Comparison of ENCODE assay signal across 23 mouse cellular contexts in the genomic region with DNA sequence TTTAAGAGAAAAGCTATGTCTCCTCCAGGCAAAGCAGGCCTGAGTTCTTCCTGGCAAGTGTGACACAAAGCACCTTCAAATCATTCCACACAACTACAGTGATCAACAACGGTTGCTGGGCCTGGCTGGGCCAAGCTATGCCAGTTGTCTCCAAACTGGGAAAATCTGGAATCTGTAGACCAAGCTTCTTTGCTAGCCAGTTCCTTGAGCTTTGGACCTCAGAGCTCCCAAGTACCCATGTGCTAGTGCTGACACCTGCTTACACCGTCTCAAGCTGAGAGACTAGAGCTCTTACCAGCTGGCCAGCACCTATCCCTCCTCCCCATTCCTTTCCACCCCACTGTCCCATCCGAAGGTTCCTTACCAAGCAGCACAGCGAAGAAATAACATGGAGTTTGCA. TPM values are rescaled to one million over a fixed set of nuclear protein-coding genes. Genes with fewer than 3 reads are reported as not detected.
DNase-seq lines count a peak whose midpoint lies in the region; ATAC-seq lines count a peak whose summit lies in the region.
"Had no signal": no experiment of that assay in that cellular context is flagged by ENCODE, and none has a peak within 500 bp of the region (broad histone marks: within the 10 kb centered on the region; RNA-seq: fewer than 3 reads in every experiment).

No protein-coding gene starts in this region.

- 88% methylated on average over 4 of the region's 4 CpGs for WGBS in kidney, embryonic 16.5 days
- WGBS in kidney, embryonic 14.5 days: 82% methylated on average over 4 of the region's 4 CpGs

- H3K36me3 ChIP-seq in kidney, embryonic 16.5 days (ENCODE audit: insufficient read depth, low read length): 0 out of 2 replicates have a peak, but pooled peaks cover 3% of the 10 kb centered on the region
- H3K36me3 ChIP-seq in kidney, embryonic 14.5 days (ENCODE audit: control insufficient read depth, insufficient read depth, low read length): no peaks in the 10 kb centered on the region
- H3K36me3 ChIP-seq: embryonic facial prominence, embryonic 10.5 days; embryonic facial prominence, embryonic 13.5 days; forebrain, embryonic 12.5 days; forebrain, embryonic 15.5 days; heart, embryonic 13.5 days had no signal

- ATAC-seq in kidney, embryonic 16.5 days (ENCODE audit: low FRiP score, low TSS enrichment): no peak
- no peak for ATAC-seq in kidney, embryonic 14.5 days (ENCODE audit: low FRiP score, low TSS enrichment)
- ATAC-seq: CD4-positive, CD25-positive, alpha-beta regulatory T cell, adult 4 months; forebrain, embryonic 15.5 days had no signal

- H3K9ac ChIP-seq in kidney, embryonic 16.5 days (replicated peaks; ENCODE audit: low read length): no peak overlapping the region
- no peak overlapping the region for H3K9ac ChIP-seq in kidney, embryonic 14.5 days (ENCODE audit: low read depth, low read length)
- H3K9ac ChIP-seq: embryonic facial prominence, embryonic 13.5 days; forebrain, embryonic 12.5 days; forebrain, embryonic 15.5 days; heart, embryonic 13.5 days; hindbrain, embryonic 12.5 days; hindbrain, embryonic 15.5 days had no signal

- peak; percentile 66 for DNase-seq in kidney, adult 11 months
- peak; percentile 60 to 61 for DNase-seq in kidney, adult 8-10 months
- DNase-seq in kidney, postnatal 10 days: peak; percentile 21
- DNase-seq in kidney, postnatal 36 days: peak; percentile 51 to 75
- no peak for DNase-seq in lung, adult 18-20 months
- DNase-seq in left cerebral cortex, adult 11 months (ENCODE audit: low spot score): no peak
- DNase-seq: adrenal gland, adult 2 months; cerebellum, adult 11-12 months; cerebellum, adult 8-10 months; cerebellum, postnatal 36 days; embryo, embryonic 11 days; gastrocnemius, postnatal 36 days had no signal

- no peak overlapping the region for H3K4me3 ChIP-seq in kidney, embryonic 16.5 days (ENCODE audit: low read length)
- no peak overlapping the region for H3K4me3 ChIP-seq in kidney, embryonic 14.5 days (ENCODE audit: low read length)
- H3K4me3 ChIP-seq: embryonic facial prominence, embryonic 10.5 days; embryonic facial prominence, embryonic 13.5 days; erythroblast, embryonic 14.5 days; forebrain, embryonic 12.5 days; forebrain, embryonic 15.5 days; heart, embryonic 13.5 days; hindbrain, embryonic 12.5 days; hindbrain, embryonic 15.5 days had no signal

- H3K4me2 ChIP-seq in kidney, embryonic 16.5 days (replicated peaks; ENCODE audit: low read depth, low read length): no peak overlapping the region
- no peak overlapping the region for H3K4me2 ChIP-seq in kidney, embryonic 14.5 days (replicated peaks; ENCODE audit: low read depth, low read length)
- H3K4me2 ChIP-seq: embryonic facial prominence, embryonic 13.5 days; forebrain, embryonic 12.5 days; forebrain, embryonic 15.5 days; heart, embryonic 13.5 days; hindbrain, embryonic 12.5 days; hindbrain, embryonic 15.5 days had no signal

- H3K27ac ChIP-seq in kidney, embryonic 16.5 days (ENCODE audit: low read length): no peak overlapping the region
- H3K27ac ChIP-seq in kidney, embryonic 14.5 days (ENCODE audit: low read depth, low read length): no peak overlapping the region
- H3K27ac ChIP-seq: embryonic facial prominence, embryonic 10.5 days; embryonic facial prominence, embryonic 13.5 days; forebrain, embryonic 12.5 days; forebrain, embryonic 15.5 days; heart, embryonic 13.5 days; hindbrain, embryonic 12.5 days; hindbrain, embryonic 15.5 days had no signal

- no peaks in the 10 kb centered on the region for H3K9me3 ChIP-seq in kidney, embryonic 16.5 days (ENCODE audit: low read length)
- H3K9me3 ChIP-seq in kidney, embryonic 14.5 days (ENCODE audit: control insufficient read depth, low read length): no peaks in the 10 kb centered on the region
- H3K9me3 ChIP-seq: embryonic facial prominence, embryonic 10.5 days; embryonic facial prominence, embryonic 13.5 days; forebrain, embryonic 12.5 days; forebrain, embryonic 15.5 days; heart, embryonic 13.5 days; hindbrain, embryonic 12.5 days; hindbrain, embryonic 15.5 days had no signal

- H3K27me3 ChIP-seq in kidney, embryonic 16.5 days (ENCODE audit: insufficient read depth, low read length): no peaks in the 10 kb centered on the region
- no peaks in the 10 kb centered on the region for H3K27me3 ChIP-seq in kidney, embryonic 14.5 days (ENCODE audit: control insufficient read depth, insufficient read depth, low read length)
- H3K27me3 ChIP-seq: embryonic facial prominence, embryonic 13.5 days; forebrain, embryonic 12.5 days; forebrain, embryonic 15.5 days; heart, embryonic 13.5 days; hindbrain, embryonic 12.5 days; hindbrain, embryonic 15.5 days had no signal

- peaks cover 8% of the 10 kb centered on the region for H3K4me1 ChIP-seq in kidney, embryonic 16.5 days (ENCODE audit: insufficient read depth, low read length)
- peaks cover 3% of the 10 kb centered on the region; the same call in 1 of the 2 replicates for H3K4me1 ChIP-seq in kidney, embryonic 14.5 days (ENCODE audit: control insufficient read depth, insufficient read depth, low read length)
- H3K4me1 ChIP-seq: forebrain, embryonic 12.5 days; forebrain, embryonic 15.5 days; hindbrain, embryonic 12.5 days; hindbrain, embryonic 15.5 days had no signal

RNA-seq across cellular contexts. Expression of a gene that starts 47.7 kb away (rescaled TPM):
- polyA plus RNA-seq in kidney, embryonic 16.5 days (2015; fragmentation: Nextera tagmentation; extraction: Ambion mirVana): 55.3 and 58.0 TPM in 2 replicates
- polyA plus RNA-seq in kidney, embryonic 14.5 days (2014; fragmentation: Nextera tagmentation; extraction: Ambion mirVana): 61.7 and 65.6 TPM in 2 replicates

Comparison
In these comparisons a context has a peak if more than half of its experiments do, and no peak if none do; other contexts are left out.
1. DNase-seq: peak in kidney, adult 11 months (single experiment), kidney, adult 8-10 months (2 of 2), kidney, postnatal 10 days (single experiment) and kidney, postnatal 36 days (2 of 2); none in lung, adult 18-20 months (0 of 2) and left cerebral cortex, adult 11 months (single experiment).